Mouse (Mus musculus) gastrocnemius, postnatal 10 days (tissue): ENCODE measurements around the gene Magi2. TPM values are rescaled to one million over a fixed set of nuclear protein-coding genes. Genes with fewer than 3 reads are reported as not detected.
"Not testable (repeated sequence)": the region's sequence is repeated elsewhere in the genome, so short reads cannot be mapped to it uniquely, and the experiment has no call there.

Experiments used
- DNase-seq: peaks from one replicate; pipeline ENCODE4 v3.0.0; 2021; ENCODE audit warnings: mixed read lengths
- total RNA-seq, 2 experiments: library from RNA; stranded (reverse); gene quantifications; 2 replicates each; pipeline ENCODE4 v1.2.3; 2021

Magi2 gene
- total RNA-seq, 2 experiments from 2014 or later = 4.6 to 7.3 TPM

DNA sequence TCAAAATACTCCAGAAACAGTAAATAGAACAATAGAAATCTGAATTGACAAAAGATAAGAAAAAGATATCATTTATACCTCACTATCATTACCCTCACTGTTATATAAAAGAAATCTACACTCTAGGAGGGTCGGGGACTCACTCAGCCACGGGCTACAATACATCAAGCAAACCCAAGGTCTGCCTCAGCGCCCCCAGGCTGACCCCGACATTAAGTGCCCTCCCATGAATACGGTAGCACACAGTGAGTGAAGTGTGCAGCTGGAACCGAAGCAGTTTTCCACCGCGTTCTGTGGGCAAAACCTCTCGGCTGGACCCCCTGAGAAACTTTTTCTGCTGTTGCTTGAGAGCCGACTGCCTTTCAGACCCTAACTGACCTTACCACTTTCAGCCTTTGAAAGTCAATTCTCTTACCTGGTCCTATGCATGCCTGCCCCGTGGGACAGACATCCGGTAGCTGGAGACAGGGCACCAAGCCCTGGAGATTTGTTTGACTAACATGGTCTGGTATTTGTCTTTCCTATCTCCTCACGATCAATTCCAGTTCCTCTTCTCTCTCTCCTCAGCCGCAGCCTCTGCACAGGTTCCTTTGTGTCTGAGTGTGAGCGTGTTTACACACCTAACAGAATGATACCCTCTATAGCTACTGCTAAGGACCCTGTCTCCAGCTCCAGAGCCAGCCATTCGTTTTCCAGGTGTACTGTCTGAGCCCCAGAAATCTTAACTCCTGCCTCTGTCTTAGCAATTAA is 1285.7 kb downstream of the Magi2 start:
- DNase-seq = no peak

DNA sequence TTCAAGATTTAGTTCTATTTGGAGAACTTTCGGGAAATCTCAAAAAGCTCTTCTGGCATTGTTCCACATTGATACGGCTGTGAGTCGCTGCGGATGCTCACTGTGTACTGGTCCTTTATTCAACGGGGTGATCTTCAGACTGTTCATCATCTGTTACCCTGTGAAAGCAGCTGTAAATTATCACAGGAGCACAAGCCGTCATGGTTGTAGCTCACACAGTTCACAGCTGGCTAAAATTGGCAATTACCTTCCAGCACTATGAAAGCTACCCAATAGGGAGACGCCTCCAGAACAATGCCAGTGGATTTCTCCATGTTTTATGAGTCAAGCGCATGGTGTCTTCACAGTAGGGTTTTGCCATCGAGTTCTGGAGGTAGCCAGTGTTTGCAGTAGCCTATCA is 1294.8 kb downstream of the Magi2 start:
- no peak for DNase-seq

DNA sequence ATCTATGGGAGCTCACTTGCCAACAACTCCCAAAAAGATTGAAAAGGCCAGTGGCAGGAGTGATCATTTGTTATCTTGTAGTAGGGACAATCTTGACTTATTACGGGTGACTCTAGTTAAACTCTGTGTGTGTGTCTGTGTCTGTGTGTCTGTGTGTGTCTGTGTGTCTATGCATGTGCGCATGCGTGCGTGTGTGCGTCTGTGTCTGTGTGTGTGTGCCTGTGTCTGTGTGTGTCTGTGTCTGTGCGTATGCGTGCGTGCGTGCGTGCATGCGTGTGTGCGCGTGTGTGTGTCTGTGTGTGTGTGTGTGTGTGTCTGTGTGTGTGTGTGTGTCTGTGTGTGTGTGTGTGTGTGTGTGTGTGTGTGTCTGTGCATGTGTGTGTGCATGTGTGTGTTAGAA is 1295.2 kb downstream of the Magi2 start:
- DNase-seq = no peak

- no peak for DNase-seq
These were observed 1296.9 kb downstream of the Magi2 start for GRCm38 (mm10) chr5:20523776-20524175.

GRCm38 (mm10) chr5:20526588-20526987 is 1299.8 kb downstream of the Magi2 start:
- DNase-seq = not testable (repeated sequence)

- DNase-seq = no peak
These were observed 1309.7 kb downstream of the Magi2 start for GRCm38 (mm10) chr5:20536544-20536943.

DNA sequence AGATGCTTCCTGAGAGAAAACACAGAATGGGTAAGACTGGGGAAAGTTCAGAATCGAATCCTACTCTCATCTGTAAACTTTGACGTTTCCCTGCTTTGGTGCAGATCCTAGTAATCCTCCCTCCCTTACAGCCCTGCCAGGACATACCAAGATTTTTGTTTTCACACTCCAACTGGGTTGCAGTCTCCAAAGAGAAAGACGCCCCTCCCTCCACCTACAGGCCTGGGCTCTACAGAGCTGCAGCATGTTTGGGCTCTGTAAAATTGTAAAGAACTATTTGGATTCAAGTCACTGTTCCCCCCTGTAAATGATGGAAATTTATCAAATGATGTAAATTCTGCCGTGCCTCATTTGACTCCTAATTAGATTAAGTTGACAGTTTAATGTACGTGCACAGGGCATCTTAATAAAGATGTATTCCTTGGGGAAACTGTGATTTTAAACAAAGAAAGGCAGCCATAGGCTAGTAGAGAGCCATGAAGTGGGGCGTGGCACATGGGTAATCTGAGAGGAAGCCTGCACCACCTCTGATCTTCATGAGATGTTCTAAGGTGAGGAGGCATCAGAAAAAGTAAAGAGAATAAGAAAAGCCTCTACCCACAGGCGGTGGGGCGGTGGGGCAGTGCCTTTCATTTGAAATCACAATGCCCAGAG is 1310.7 kb downstream of the Magi2 start:
- DNase-seq = no peak

DNA sequence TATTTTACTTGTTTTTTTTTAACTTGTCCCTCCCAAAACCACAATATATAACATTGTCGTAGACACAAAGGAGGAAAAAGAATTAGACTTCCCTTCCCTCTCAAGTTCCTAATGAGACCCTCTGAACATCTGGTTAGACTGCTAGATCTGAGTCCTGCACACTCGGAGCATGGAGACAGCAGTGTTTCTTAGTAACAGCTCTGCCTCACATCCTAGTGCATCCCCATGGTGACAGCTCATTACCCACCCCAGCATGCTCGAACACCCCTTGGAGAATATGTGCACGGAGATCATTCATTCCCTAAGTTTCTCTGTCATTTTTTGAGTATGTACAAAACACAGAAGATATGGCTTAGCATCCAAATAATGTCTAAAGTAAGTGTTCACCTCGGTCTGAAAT is 1317.5 kb downstream of the Magi2 start:
- DNase-seq = no peak

- DNase-seq = no peak
These were observed 1332.5 kb downstream of the Magi2 start for GRCm38 (mm10) chr5:20559378-20559777.

- DNase-seq = no peak
These were observed 1333.0 kb downstream of the Magi2 start for GRCm38 (mm10) chr5:20559821-20560220.

DNA sequence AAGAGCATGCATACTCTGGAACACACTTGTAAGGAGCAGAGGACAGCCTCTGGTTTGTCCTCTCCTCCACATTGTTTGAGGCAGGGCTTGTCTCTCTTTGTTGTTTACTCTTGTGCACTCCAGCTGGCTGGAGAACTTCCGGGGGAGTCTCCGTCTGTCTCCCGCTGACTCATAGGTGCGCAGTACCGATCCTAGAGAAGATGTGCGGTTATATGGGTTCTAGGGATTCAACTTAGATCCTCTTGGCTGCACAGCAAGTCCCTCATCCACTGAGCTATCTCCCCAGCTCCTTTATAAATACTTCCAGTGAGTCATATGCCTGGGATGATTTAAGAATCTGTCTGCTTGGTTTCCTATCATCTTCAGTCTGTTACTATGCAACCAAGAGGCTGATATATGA is 1341.6 kb downstream of the Magi2 start:
- no peak for DNase-seq

- no peak for DNase-seq
These were observed 1342.1 kb downstream of the Magi2 start for GRCm38 (mm10) chr5:20568966-20569365.

DNA sequence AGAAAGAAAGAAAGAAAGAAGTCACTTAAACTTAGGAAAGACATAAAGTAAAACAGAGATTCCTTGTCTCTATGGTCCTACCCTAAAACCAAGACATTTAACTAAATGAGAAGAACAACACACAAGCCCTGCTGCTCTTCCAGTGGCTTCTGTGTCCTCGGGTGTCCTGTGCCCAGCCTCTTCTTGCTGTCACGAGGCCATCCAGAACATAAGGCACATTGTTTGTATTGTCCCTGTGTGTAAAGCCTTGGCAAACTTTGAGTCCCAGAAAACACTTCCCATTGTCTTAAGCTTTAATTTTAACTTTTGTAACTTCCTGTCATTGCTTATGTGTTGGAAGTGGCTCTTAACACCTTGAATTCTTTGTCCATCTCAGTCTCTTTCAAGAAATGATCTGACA is 1348.0 kb downstream of the Magi2 start:
- DNase-seq = no peak

DNA sequence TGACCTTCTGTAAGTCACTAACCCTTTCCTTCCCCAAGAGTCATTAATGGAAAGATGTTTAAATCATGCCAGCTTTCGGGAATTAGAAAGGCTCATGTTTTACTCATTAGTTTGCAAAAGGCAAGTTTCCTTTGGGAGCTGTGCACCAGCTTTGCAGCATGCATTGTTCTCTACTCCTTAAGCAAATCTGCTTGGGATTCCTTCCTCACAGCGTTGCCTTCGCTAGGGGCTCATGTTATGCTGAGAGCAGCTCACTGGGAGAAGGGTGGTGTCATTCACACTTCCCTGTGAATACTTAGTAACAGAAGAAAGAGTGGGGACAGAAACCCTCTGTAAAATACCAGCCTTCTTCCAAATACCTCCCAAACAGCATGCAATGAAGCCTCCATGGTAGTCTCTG is 1349.0 kb downstream of the Magi2 start:
- no peak for DNase-seq

- no peak for DNase-seq
These were observed 1349.4 kb downstream of the Magi2 start for GRCm38 (mm10) chr5:20576266-20576665.

DNA sequence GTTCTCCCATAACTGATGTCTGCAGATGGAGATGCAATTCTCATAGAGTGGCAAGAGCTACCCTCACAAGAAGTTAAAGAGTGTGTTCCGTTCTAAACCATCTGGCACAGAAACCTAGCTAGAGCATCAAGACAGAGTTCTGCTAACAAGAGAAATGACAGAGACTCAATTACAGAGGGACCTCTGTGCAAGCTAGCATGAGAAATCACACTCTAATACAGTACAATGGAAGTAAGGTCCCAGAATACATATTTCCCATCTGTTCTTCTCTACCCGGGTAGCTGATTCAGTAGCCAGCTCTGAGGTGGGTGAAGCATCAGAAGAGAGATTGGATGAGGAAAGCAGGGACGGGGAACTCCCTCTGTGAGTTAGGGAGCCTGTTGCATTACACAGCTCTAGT is 1351.8 kb downstream of the Magi2 start:
- DNase-seq = no peak

DNA sequence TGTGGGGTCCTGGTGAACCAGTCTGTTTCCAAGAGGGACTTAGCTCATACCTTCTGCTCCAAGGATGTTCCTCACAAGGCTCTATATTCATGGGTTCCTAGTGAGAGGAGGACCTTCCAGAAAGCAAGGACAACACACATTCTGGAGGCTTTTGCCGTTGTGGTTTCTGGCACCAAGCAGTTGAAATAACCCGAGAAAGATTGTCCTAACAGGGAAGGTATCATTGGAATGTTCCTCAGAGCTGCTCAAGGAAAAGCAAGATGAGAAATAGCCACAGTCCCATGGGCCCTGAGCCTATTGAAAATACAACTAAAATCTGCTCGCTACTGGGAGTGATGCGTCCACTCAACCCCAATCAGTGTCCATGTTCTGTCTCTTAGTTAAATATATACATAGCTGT is 1353.8 kb downstream of the Magi2 start:
- no peak for DNase-seq

DNA sequence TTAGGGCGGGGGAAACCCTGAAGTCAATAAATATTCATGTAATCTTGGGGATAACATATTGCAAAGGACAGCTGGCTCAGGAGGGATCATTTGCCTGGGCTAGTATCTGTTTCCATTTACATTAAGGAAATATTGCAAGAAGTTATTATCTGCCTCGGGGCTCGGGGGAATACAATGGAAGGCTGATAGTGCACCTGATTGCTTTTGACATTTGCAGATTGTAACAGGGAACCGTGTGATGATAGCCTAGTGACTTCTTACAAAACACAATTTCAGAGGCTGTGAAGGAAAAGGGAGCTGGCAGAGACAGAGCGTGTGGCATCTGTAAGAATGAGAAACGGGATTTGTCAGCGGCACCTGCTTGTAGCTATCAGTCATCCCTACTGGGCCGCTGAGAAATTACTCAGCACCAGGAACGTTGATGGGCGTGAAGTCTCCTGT is 1356.2 kb downstream of the Magi2 start:
- no peak for DNase-seq

- DNase-seq = no peak
These were observed 1356.8 kb downstream of the Magi2 start for GRCm38 (mm10) chr5:20583639-20584038.

- DNase-seq = no peak
These were observed 1357.9 kb downstream of the Magi2 start for GRCm38 (mm10) chr5:20584769-20585168.

DNA sequence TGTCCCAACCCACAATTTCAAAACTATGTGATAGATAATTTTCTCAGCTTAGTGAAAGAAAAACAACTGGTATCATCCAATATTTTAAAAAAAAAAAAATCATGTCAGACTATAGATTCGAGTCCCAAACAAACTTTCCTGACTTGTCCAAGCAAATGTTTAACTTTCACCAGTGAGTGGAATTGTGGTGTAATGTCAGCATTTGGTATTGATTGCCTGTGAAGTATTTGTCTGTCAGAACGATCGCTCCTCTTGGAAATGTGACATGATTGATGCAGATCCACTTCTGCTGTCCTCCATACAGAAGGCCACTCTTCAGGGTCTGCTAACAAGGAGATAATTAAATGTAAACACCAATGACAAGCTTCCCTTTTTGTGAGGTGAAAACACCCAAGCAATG is 1362.9 kb downstream of the Magi2 start:
- DNase-seq = no peak

DNA sequence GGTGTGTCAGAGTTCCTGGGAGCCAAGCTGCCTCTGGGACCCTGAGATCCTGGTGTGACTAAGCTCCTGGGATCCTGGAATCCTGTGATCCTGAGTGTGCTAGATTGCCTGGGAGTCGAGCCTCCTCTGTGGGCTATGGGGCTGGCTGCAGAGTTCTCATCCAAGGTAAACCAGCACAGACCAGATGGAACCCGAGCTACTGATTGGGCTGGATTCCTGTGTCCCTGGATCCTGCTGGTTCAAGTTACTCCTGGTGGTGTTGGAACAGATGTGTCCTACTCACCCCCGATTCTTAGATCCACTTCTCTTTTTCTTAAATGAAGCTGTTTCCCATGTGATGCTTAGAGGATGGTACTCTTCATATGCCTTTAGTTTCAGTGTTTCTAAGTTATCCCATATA is 1371.4 kb downstream of the Magi2 start:
- no peak for DNase-seq

GRCm38 (mm10) chr5:20603756-20604469 is 1377.1 kb downstream of the Magi2 start:
- DNase-seq = no peak
